Mouse (Mus musculus) testis, adult 2 months (tissue): ENCODE data around the gene Emx2.

Source experiments
- CTCF ChIP-seq: fragments of 200-500 bp; IDR thresholded peaks from 2 replicates; pipeline ENCODE4 v1.5.1; 2012; ENCODE audit warnings: low read depth, mild to moderate bottlenecking, inconsistent platforms, low read length, moderate library complexity; ENCODE audit not compliant: control insufficient read depth, insufficient read depth, insufficient replicate concordance
- POLR2A ChIP-seq: fragments of 200-500 bp; IDR thresholded peaks from 2 replicates; pipeline ENCODE4 v1.6.1; 2012; ENCODE audit warnings: low read depth, mild to moderate bottlenecking, inconsistent platforms, low read length, moderate library complexity; ENCODE audit not compliant: control insufficient read depth

- TF ChIP-seq CTCF (no peak), POLR2A (no peak)
These were observed at the start of gene Emx2 for GRCm38 (mm10) chr19:59457951-59458742.
